Mouse (Mus musculus) adrenal gland, postnatal 36 days (tissue): ENCODE measurements around the gene Ntrk3. TPM values are rescaled to one million over a fixed set of nuclear protein-coding genes. Genes with fewer than 3 reads are reported as not detected.

ENCODE experiments used
- DNase-seq, 2 experiments: peaks; one replicate each; pipeline ENCODE4 v3.0.0; 2021; ENCODE audit warnings: mixed read lengths in 1 of 2
- total RNA-seq, 2 experiments: library from RNA; stranded (reverse); gene quantifications; 2 replicates each; pipeline ENCODE4 v1.2.3; 2021

Gene Ntrk3
- total RNA-seq, 2 experiments from 2014 or later, result 19.8 to 37.4 TPM

GRCm38 (mm10) chr7:78361341-78362309 lies 376.2 kb downstream of the Ntrk3 start:
- DNase-seq, result peak in 1 of 2 experiments; percentile 36

- no peak for DNase-seq
Measured at GRCm38 (mm10) chr7:78347464-78347863, 390.3 kb downstream of the Ntrk3 start.

GRCm38 (mm10) chr7:78333422-78333821 lies 404.4 kb downstream of the Ntrk3 start:
- no peak for DNase-seq

- no peak for DNase-seq
Measured at GRCm38 (mm10) chr7:78328301-78328700, 409.5 kb downstream of the Ntrk3 start.

- DNase-seq, result no peak
Measured at GRCm38 (mm10) chr7:78326185-78326584, 411.6 kb downstream of the Ntrk3 start.

GRCm38 (mm10) chr7:78318640-78319039 lies 419.2 kb downstream of the Ntrk3 start:
- no peak for DNase-seq

DNA sequence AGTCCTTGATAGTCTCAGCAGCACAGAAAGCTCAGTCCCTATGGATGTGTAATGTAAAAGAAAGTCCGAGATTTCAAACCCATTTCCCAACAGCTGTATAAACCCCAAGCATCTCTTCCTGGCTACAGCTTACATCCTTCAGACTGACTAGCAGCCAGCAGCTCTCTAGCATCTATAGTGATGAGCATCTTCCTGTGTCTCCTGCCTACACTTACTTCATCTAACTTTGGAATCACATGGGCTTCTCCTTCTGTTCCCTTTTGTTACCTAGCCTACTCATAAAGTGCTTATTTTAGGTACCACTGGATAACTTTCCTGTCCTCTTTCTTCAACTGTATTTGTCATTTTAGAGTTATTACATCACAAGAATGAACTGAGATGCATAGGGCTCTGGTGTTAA lies 432.0 kb downstream of the Ntrk3 start:
- DNase-seq, result no peak

GRCm38 (mm10) chr7:78305029-78305428 lies 432.8 kb downstream of the Ntrk3 start:
- no peak for DNase-seq

- no peak for DNase-seq
Measured at GRCm38 (mm10) chr7:78297290-78297689, 440.5 kb downstream of the Ntrk3 start.

- DNase-seq, result peak in 1 of 2 experiments; percentile 1
Measured at GRCm38 (mm10) chr7:78294322-78294721, 443.5 kb downstream of the Ntrk3 start.

DNA sequence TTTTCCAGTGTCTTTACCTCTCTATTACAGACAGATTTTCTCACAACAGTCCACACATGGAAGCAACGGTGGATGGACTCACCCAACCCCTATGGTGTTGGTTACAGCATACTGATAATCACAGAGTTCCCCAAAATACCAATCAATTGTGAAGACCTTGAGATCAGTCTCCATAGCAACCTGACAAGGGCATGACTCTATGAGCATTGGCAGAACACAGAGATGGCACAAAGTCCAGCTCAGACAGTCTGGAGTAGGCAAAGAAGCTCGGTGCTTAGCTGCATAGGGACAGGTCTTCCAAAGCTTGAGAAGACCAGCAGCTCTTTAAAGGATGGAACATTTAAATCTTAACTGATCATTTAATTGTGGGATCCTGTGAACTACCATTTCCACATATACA lies 447.6 kb downstream of the Ntrk3 start:
- peak in 1 of 2 experiments; percentile 7 for DNase-seq

GRCm38 (mm10) chr7:78286516-78287238 lies 451.1 kb downstream of the Ntrk3 start:
- DNase-seq, result no peak

GRCm38 (mm10) chr7:78269506-78270250 lies 468.1 kb downstream of the Ntrk3 start:
- DNase-seq, result no peak

DNA sequence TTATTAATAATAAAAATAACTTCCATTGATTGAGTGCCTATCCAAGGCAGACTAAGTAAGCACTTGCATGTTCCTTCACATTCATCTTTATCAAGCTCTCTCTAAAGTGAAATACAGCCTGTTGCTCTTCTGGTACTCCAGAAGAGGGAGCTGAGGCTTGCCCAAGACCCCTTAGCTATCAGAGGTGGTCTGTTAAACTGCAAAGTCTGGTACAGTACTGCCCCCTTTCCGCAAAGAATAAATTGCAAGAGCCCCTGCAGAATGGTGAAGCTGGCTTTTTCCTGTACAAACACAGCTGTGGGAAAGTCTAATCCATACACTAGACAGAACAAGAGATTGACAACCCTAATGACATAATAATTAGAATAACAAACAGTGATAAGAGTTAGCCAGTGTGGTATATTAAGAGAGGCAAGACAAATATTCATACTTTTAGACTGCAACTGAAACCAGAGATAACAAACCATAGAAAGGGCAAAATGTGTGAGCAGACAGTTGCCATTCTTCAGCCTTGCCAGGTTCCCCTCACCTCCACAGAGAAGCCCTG lies 470.3 kb downstream of the Ntrk3 start:
- no peak for DNase-seq

- DNase-seq, result peak in 1 of 2 experiments; percentile 4
Measured at GRCm38 (mm10) chr7:78264432-78265002, 473.3 kb downstream of the Ntrk3 start.

GRCm38 (mm10) chr7:78261420-78262125 lies 476.2 kb downstream of the Ntrk3 start:
- DNase-seq, result no peak

GRCm38 (mm10) chr7:78258151-78258550 lies 479.7 kb downstream of the Ntrk3 start:
- DNase-seq, result no peak

DNA sequence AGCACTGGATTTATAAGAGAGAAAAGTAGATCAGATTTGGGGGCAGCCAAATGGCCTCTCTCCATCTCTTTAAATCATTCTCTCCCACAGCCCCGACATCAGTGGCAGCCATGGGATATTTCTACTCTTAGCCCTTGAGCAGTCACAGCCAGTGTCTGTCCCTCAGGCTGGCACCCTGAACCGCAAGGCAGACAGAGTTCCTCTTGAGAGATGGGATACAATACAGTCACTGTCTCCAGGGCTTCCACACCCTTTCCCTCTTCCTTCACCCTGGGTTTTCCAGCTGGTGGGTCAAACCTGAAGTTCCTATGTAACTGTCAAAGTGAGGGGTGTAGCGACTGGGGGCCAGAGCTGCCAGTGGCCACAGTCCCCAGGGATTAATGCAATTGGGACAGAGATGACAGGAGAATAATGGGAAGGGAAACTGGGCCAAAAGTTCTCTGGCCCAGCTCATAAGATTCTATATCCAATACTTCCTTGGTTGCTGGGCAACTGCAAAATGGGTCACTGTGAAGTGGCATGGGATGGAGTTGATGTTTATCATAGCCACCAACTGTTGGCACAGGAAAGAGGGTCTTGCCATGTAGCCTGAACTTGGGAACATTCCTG lies 483.9 kb downstream of the Ntrk3 start:
- DNase-seq, result no peak

DNA sequence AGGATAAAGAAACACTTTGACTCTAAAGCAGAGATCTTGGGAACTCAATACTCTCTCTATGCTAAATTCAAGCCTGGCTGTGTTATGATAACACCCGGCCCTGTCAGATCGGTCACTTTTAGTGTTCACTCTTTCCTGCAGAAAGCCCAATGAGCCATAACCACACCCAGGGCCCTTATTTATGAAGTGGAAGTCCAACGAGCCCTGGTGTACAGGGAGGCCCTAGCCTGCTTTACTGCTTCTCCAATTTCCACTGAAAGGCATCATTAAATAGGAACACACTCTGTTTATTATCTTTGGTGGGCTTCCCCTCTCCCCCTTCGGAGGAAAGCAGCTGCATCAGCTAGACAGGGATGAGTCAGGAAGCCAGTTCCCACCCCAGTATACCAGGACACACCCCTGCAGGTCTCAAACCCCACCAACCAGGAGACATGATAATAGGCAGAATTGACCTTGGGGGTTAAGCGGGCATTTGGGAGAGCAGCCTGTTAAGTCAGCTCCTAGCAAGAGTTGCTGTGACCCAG lies 489.6 kb downstream of the Ntrk3 start:
- no peak for DNase-seq

- DNase-seq, result no peak
Measured at GRCm38 (mm10) chr7:78239012-78239411, 498.8 kb downstream of the Ntrk3 start.
